Mouse (Mus musculus): ENCODE data around the gene Add1. TPM values are rescaled to one million over a fixed set of nuclear protein-coding genes. Genes with fewer than 3 reads are reported as not detected.

Gene Add1
- 213 and 222 TPM in 2 replicates for polyA plus RNA-seq (2014; fragmentation: Nextera tagmentation; extraction: Ambion mirVana)

GRCm38 (mm10) chr5:34573268-34574221, at the start of gene Add1:
Gene Add1, plus strand, starts transcription at chr5:34573664.
- H3K36me3 ChIP-seq (ENCODE audit: insufficient read depth), result no peaks in the 10 kb centered on the region
- H3K27me3 ChIP-seq (ENCODE audit: insufficient read depth, low read length), result no peaks in the 10 kb centered on the region
- DNase-seq, result peak; percentile 98
- H3K9ac ChIP-seq, result peak within 1 kb of the TSS; percentile 96
- H3K4me1 ChIP-seq (ENCODE audit: insufficient read depth), result peaks cover 15% of the 10 kb centered on the region
- H3K4me3 ChIP-seq (ENCODE audit: low read depth, low read length), result peak within 1 kb of the TSS; percentile 95
- under 1% methylated on average over 75 of the region's 84 CpGs for WGBS
- peak within 1 kb of the TSS; percentile 81 for H3K4me2 ChIP-seq
- H3K27ac ChIP-seq (ENCODE audit: low read depth), result peak within 1 kb of the TSS; percentile 89
- no peak for TF ChIP-seq CTCF (IDR thresholded peaks at IDR 0.05; ENCODE audit: low read depth)
- peak; percentile 100 for ATAC-seq (ENCODE audit: insufficient read depth)
- no peaks in the 10 kb centered on the region for H3K9me3 ChIP-seq (ENCODE audit: low read depth, low read length)

- DNase-seq (no peak), ATAC-seq (ENCODE audit: insufficient read depth) (no peak)
- H3K36me3 ChIP-seq (ENCODE audit: insufficient read depth), result no peaks in the 10 kb centered on the region
- no peaks in the 10 kb centered on the region for H3K9me3 ChIP-seq (ENCODE audit: low read depth, low read length)
- H3K27me3 ChIP-seq (ENCODE audit: insufficient read depth, low read length), result no peaks in the 10 kb centered on the region
- no peak overlapping the region for H3K9ac ChIP-seq
- no peak overlapping the region for H3K27ac ChIP-seq (ENCODE audit: low read depth)
- no peak for TF ChIP-seq CTCF (IDR thresholded peaks at IDR 0.05; ENCODE audit: low read depth)
- H3K4me2 ChIP-seq, result no peak overlapping the region
- H3K4me3 ChIP-seq (ENCODE audit: low read depth, low read length), result no peak overlapping the region
- H3K4me1 ChIP-seq (ENCODE audit: insufficient read depth), result no peaks in the 10 kb centered on the region
- WGBS, result 54% methylated on average over 4 of the region's 4 CpGs
These were observed 49.4 kb upstream of the Add1 start for GRCm38 (mm10) chr5:34523958-34524485.

GRCm38 (mm10) chr5:34524511-34524910, 49.0 kb upstream of the Add1 start:
- Histone ChIP-seq H3K9me3 (ENCODE audit: low read depth, low read length) (no peaks in the 10 kb centered on the region), H3K4me3 (ENCODE audit: low read depth, low read length) (no peak overlapping the region), H3K4me1 (ENCODE audit: insufficient read depth) (no peaks in the 10 kb centered on the region), H3K27me3 (ENCODE audit: insufficient read depth, low read length) (no peaks in the 10 kb centered on the region), H3K9ac (no peak overlapping the region), H3K4me2 (no peak overlapping the region), H3K27ac (ENCODE audit: low read depth) (no peak overlapping the region), H3K36me3 (ENCODE audit: insufficient read depth) (no peaks in the 10 kb centered on the region)
- ATAC-seq (ENCODE audit: insufficient read depth) (no peak), DNase-seq (no peak)
- no peak for TF ChIP-seq CTCF (IDR thresholded peaks at IDR 0.05; ENCODE audit: low read depth)

GRCm38 (mm10) chr5:34525663-34526476, 47.6 kb upstream of the Add1 start, which contains the start of gene Sh3bp2:
Gene Sh3bp2, plus strand, starts transcription at chr5:34525838.
- WGBS, result 2% methylated on average over 38 of the region's 38 CpGs
- no peaks in the 10 kb centered on the region for H3K9me3 ChIP-seq (ENCODE audit: low read depth, low read length)
- no peaks in the 10 kb centered on the region for H3K4me1 ChIP-seq (ENCODE audit: insufficient read depth)
- H3K4me3 ChIP-seq (ENCODE audit: low read depth, low read length), result peak within 1 kb of the TSS; percentile 52
- peak; percentile 95 for ATAC-seq (ENCODE audit: insufficient read depth)
- peak; percentile 20; the same call in 1 of the 2 replicates for TF ChIP-seq CTCF (IDR thresholded peaks at IDR 0.05; ENCODE audit: low read depth)
- peak; percentile 96 for DNase-seq
- peak within 1 kb of the TSS; percentile 46 for H3K9ac ChIP-seq
- no peaks in the 10 kb centered on the region for H3K36me3 ChIP-seq (ENCODE audit: insufficient read depth)
- no peak within 1 kb of the TSS for H3K27ac ChIP-seq (ENCODE audit: low read depth)
- H3K27me3 ChIP-seq (ENCODE audit: insufficient read depth, low read length), result no peaks in the 10 kb centered on the region
- H3K4me2 ChIP-seq, result peak within 1 kb of the TSS; percentile 77

GRCm38 (mm10) chr5:34526477-34526775, 47.0 kb upstream of the Add1 start:
- H3K9me3 ChIP-seq (ENCODE audit: low read depth, low read length), result no peaks in the 10 kb centered on the region
- no peak for TF ChIP-seq CTCF (IDR thresholded peaks at IDR 0.05; ENCODE audit: low read depth)
- H3K4me1 ChIP-seq (ENCODE audit: insufficient read depth), result no peaks in the 10 kb centered on the region
- no peak for DNase-seq
- peak overlapping the region; percentile 77 for H3K4me2 ChIP-seq
- ATAC-seq (ENCODE audit: insufficient read depth), result no peak
- H3K36me3 ChIP-seq (ENCODE audit: insufficient read depth), result no peaks in the 10 kb centered on the region
- peak overlapping the region; percentile 52 for H3K4me3 ChIP-seq (ENCODE audit: low read depth, low read length)
- no peak overlapping the region for H3K27ac ChIP-seq (ENCODE audit: low read depth)
- no peaks in the 10 kb centered on the region for H3K27me3 ChIP-seq (ENCODE audit: insufficient read depth, low read length)
- no peak overlapping the region for H3K9ac ChIP-seq
- 35% methylated on average over 5 of the region's 5 CpGs for WGBS

- DNase-seq (no peak), ATAC-seq (ENCODE audit: insufficient read depth) (no peak)
- no peak overlapping the region for H3K27ac ChIP-seq (ENCODE audit: low read depth)
- H3K4me3 ChIP-seq (ENCODE audit: low read depth, low read length), result no peak overlapping the region
- no peaks in the 10 kb centered on the region for H3K27me3 ChIP-seq (ENCODE audit: insufficient read depth, low read length)
- H3K4me1 ChIP-seq (ENCODE audit: insufficient read depth), result no peaks in the 10 kb centered on the region
- H3K9ac ChIP-seq, result no peak overlapping the region
- no peaks in the 10 kb centered on the region for H3K36me3 ChIP-seq (ENCODE audit: insufficient read depth)
- no peak overlapping the region for H3K4me2 ChIP-seq
- 79% methylated on average over 2 of the region's 2 CpGs for WGBS
- TF ChIP-seq CTCF (IDR thresholded peaks at IDR 0.05; ENCODE audit: low read depth), result no peak
- H3K9me3 ChIP-seq (ENCODE audit: low read depth, low read length), result no peaks in the 10 kb centered on the region
These were observed 46.1 kb upstream of the Add1 start for GRCm38 (mm10) chr5:34527352-34527751.

- ATAC-seq (ENCODE audit: insufficient read depth) (no peak), DNase-seq (no peak)
- H3K27me3 ChIP-seq (ENCODE audit: insufficient read depth, low read length), result no peaks in the 10 kb centered on the region
- 79% methylated on average over 5 of the region's 5 CpGs for WGBS
- H3K4me1 ChIP-seq (ENCODE audit: insufficient read depth), result no peaks in the 10 kb centered on the region
- H3K9me3 ChIP-seq (ENCODE audit: low read depth, low read length), result no peaks in the 10 kb centered on the region
- H3K4me2 ChIP-seq, result no peak overlapping the region
- H3K4me3 ChIP-seq (ENCODE audit: low read depth, low read length), result no peak overlapping the region
- TF ChIP-seq CTCF (IDR thresholded peaks at IDR 0.05; ENCODE audit: low read depth), result no peak
- H3K9ac ChIP-seq, result no peak overlapping the region
- H3K36me3 ChIP-seq (ENCODE audit: insufficient read depth), result no peaks in the 10 kb centered on the region
- no peak overlapping the region for H3K27ac ChIP-seq (ENCODE audit: low read depth)
These were observed 44.7 kb upstream of the Add1 start for GRCm38 (mm10) chr5:34528724-34529123.
